Mouse (Mus musculus): ENCODE measurements at regions not wholly inside any gene's neighbourhood (a gene's known extent, or its start where the extent isn't known, plus 50 kb on each side); places are given as distances from the start of the nearest gene placed in this dataset.

DNA sequence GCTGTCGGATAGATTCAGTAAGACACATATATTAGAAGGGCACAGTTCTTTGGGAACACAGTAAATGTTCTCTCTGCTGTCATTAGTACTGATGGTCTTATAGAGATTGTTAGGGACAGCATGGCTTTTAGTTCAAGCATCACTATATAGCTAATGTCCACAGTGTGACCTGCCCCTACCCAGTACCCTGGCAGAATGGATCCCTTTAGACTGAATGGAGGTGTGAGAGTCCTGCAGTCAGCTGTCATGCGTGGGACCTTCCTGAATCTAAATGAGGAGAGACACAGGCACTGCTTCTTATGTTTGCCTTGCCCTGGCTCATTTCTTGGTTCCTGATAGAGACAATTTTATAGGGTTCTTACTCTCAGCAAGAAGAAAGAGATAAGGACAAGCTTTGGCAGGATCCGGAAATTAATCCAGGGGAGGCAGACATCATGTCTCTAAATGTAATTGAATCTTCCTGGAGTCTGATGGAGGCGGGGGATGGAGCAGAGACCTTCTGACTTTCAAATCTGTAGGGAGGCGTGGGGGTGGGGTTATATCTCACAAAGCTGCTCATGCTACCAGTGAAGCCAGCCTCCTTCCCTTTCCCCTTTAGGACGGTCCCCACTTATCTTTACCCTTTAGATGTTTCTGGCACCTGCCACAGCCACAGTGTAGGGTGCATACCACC is 456.5 kb downstream of the Dhx35 start:
- no peaks in the 10 kb centered on the region for H3K4me1 ChIP-seq (ENCODE audit: control insufficient read depth in 1 of 2, insufficient read depth in 2 of 2, low read length in 2 of 2)
- H3K27ac ChIP-seq (ENCODE audit: control insufficient read depth, low read depth, low read length) = no peak overlapping the region
- H3K9me3 ChIP-seq (replicated peaks; ENCODE audit: insufficient read depth, low read length) = no peaks in the 10 kb centered on the region
- no peak overlapping the region for H3K4me3 ChIP-seq (ENCODE audit: control insufficient read depth in 1 of 2, insufficient read depth in 1 of 2, low read depth in 2 of 2, low read length in 2 of 2)
- H3K36me3 ChIP-seq (ENCODE audit: control insufficient read depth in 1 of 2, insufficient read depth in 2 of 2, low read length in 2 of 2) = no peaks in the 10 kb centered on the region
- no peak for TF ChIP-seq GABPA (IDR thresholded peaks at IDR 0.05; ENCODE audit: low read depth, low read length)
- no peak for TF ChIP-seq POLR2A (IDR thresholded peaks at IDR 0.05; ENCODE audit: control insufficient read depth in 1 of 2, insufficient read depth in 1 of 2, low read depth in 1 of 2, low read length in 2 of 2, poor library complexity in 1 of 2)
- no peak for TF ChIP-seq MAZ (IDR thresholded peaks at IDR 0.05; ENCODE audit: low read depth, low read length)
- no peak for TF ChIP-seq E2F4 (IDR thresholded peaks at IDR 0.05; ENCODE audit: borderline replicate concordance, low read depth, low read length)
- TF ChIP-seq SMC3 (IDR thresholded peaks at IDR 0.05; ENCODE audit: low read depth, low read length) = no peak
- TF ChIP-seq HCFC1 (IDR thresholded peaks at IDR 0.05; ENCODE audit: low read depth, low read length) = no peak
- TF ChIP-seq POLR2AphosphoS5 (IDR thresholded peaks at IDR 0.05; ENCODE audit: borderline replicate concordance, low read depth, low read length) = no peak
- no peak for TF ChIP-seq ZMIZ1 (IDR thresholded peaks at IDR 0.05; ENCODE audit: low read depth, low read length)
- no peak for TF ChIP-seq MEF2A (IDR thresholded peaks at IDR 0.05; ENCODE audit: extremely low read depth, insufficient replicate concordance, low read depth, low read length, poor library complexity, severe bottlenecking)
- no peak for TF ChIP-seq MYC (IDR thresholded peaks at IDR 0.05; ENCODE audit: low read depth, low read length)
- no peak for TF ChIP-seq BHLHE40 (IDR thresholded peaks at IDR 0.05; ENCODE audit: borderline replicate concordance, low read depth, low read length)
- TF ChIP-seq USF1 (IDR thresholded peaks at IDR 0.05; ENCODE audit: low read depth, low read length) = no peak
- TF ChIP-seq TAL1 (IDR thresholded peaks at IDR 0.05; ENCODE audit: low read length) = no peak
- TF ChIP-seq SIN3A (IDR thresholded peaks at IDR 0.05; ENCODE audit: low read length) = no peak
- no peak for TF ChIP-seq CHD1 (IDR thresholded peaks at IDR 0.05; ENCODE audit: low read depth, low read length)
- H3K79me2 ChIP-seq (ENCODE audit: control insufficient read depth, insufficient read depth, low read length, poor library complexity) = no peaks in the 10 kb centered on the region
- H3K27me3 ChIP-seq (ENCODE audit: control insufficient read depth in 1 of 2, insufficient read depth in 2 of 2, low read length in 2 of 2) = no peaks in the 10 kb centered on the region
- no peak overlapping the region for H3K9ac ChIP-seq (ENCODE audit: control insufficient read depth, low read depth, low read length, poor library complexity, severe bottlenecking)
- DNase-seq (ENCODE audit: low read depth, low spot score) = no peak

DNA sequence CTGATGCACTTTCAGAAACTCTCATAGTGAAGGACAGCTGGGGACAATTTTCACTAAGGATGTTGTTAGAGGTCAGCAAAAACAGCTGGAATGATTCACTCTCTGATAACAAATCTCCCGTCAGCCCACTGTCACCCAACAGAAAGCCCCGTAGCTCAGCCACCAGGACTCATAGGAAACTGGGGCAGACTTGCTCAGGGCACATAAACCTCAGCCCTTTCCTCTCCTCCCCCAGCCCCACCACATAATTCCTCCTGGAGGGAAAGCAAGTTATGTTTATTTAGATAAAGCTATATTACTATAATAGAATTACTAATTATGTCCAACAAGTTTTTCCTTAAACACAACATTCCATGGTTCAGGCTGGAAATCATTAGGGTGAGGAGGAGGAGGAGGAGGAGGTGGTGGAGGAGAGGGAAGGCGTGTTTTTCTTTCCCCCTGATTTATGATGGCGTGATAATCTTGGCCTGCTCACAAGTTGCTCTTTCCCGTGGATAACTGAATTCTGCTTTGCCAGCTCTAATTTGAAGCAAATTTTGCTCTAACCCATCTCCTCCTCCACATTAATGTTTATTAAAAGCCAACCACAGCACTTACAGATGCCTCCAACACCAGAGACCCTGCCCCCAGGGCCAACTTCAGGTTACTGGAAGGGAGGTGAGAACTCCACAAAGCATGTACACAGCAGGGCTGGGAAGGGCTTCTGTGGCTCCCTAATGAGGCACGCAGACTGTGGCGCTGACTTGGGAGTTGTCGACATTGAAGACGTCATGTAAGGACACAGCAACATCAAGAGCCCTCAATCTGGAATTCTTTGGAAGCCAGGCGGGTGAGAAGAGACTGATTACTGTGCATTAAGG is 475.8 kb downstream of the Dhx35 start:
- no peak for DNase-seq (ENCODE audit: low read depth, low spot score)
- Histone ChIP-seq H3K9me3 (replicated peaks; ENCODE audit: insufficient read depth, low read length) (no peaks in the 10 kb centered on the region), H3K36me3 (ENCODE audit: control insufficient read depth in 1 of 2, insufficient read depth in 2 of 2, low read length in 2 of 2) (no peaks in the 10 kb centered on the region), H3K79me2 (ENCODE audit: control insufficient read depth, insufficient read depth, low read length, poor library complexity) (no peaks in the 10 kb centered on the region), H3K9ac (ENCODE audit: control insufficient read depth, low read depth, low read length, poor library complexity, severe bottlenecking) (no peak overlapping the region), H3K27ac (ENCODE audit: control insufficient read depth, low read depth, low read length) (no peak overlapping the region), H3K4me3 (ENCODE audit: control insufficient read depth in 1 of 2, insufficient read depth in 1 of 2, low read depth in 2 of 2, low read length in 2 of 2) (no peak overlapping the region), H3K27me3 (ENCODE audit: control insufficient read depth in 1 of 2, insufficient read depth in 2 of 2, low read length in 2 of 2) (no peaks in the 10 kb centered on the region), H3K4me1 (ENCODE audit: control insufficient read depth in 1 of 2, insufficient read depth in 2 of 2, low read length in 2 of 2) (no peaks in the 10 kb centered on the region)
- TF ChIP-seq GABPA (IDR thresholded peaks at IDR 0.05; ENCODE audit: low read depth, low read length) (no peak), MAX (IDR thresholded peaks at IDR 0.05; ENCODE audit: low read length) (no peak), CTCF (IDR thresholded peaks at IDR 0.05 in 2 of 3, conservative IDR thresholded peaks at IDR 0.05 in 1 of 3; ENCODE audit: control insufficient read depth in 1 of 3, insufficient read depth in 1 of 3, low read depth in 2 of 3, low read length in 3 of 3, poor library complexity in 1 of 3, severe bottlenecking in 1 of 3) (no peak), CHD2 (IDR thresholded peaks at IDR 0.05; ENCODE audit: low read length) (no peak), MYC (IDR thresholded peaks at IDR 0.05; ENCODE audit: low read depth, low read length) (no peak), ZMIZ1 (IDR thresholded peaks at IDR 0.05; ENCODE audit: low read depth, low read length) (no peak), HCFC1 (IDR thresholded peaks at IDR 0.05; ENCODE audit: low read depth, low read length) (no peak), TCF12 (IDR thresholded peaks at IDR 0.05; ENCODE audit: low read depth, low read length) (no peak), RAD21 (IDR thresholded peaks at IDR 0.05; ENCODE audit: low read depth, low read length) (no peak), MEF2A (IDR thresholded peaks at IDR 0.05; ENCODE audit: extremely low read depth, insufficient replicate concordance, low read depth, low read length, poor library complexity, severe bottlenecking) (no peak), UBTF (IDR thresholded peaks at IDR 0.05; ENCODE audit: borderline replicate concordance, insufficient read depth, low read depth, low read length) (no peak), ZC3H11A (IDR thresholded peaks at IDR 0.05; ENCODE audit: low read depth, low read length) (no peak), MAFK (IDR thresholded peaks at IDR 0.05; ENCODE audit: borderline replicate concordance, low read depth, low read length) (no peak), USF2 (IDR thresholded peaks at IDR 0.05; ENCODE audit: borderline replicate concordance in 1 of 2, insufficient read depth in 1 of 2, low read depth in 1 of 2, low read length in 2 of 2) (no peak), MAZ (IDR thresholded peaks at IDR 0.05; ENCODE audit: low read depth, low read length) (no peak), MXI1 (IDR thresholded peaks at IDR 0.05; ENCODE audit: low read depth, low read length) (no peak), EP300 (IDR thresholded peaks at IDR 0.05; ENCODE audit: low read depth in 1 of 2, low read length in 2 of 2) (no peak), POLR2AphosphoS2 (IDR thresholded peaks at IDR 0.05; ENCODE audit: low read length) (no peak), POLR2A (IDR thresholded peaks at IDR 0.05; ENCODE audit: control insufficient read depth in 1 of 2, insufficient read depth in 1 of 2, low read depth in 1 of 2, low read length in 2 of 2, poor library complexity in 1 of 2) (no peak)
